Mouse (Mus musculus) liver, adult 2 months (tissue): ENCODE measurements around the gene Zc3h10. TPM values are rescaled to one million over a fixed set of nuclear protein-coding genes. Genes with fewer than 3 reads are reported as not detected.

ENCODE experiments used
- polyA plus RNA-seq: library from polyadenylated mRNA; depleted of rRNA; stranded (reverse); fragments of >200 nt; gene quantifications from 2 replicates; pipeline ENCODE4 v1.2.3, GENCODE M21; 2012; rRNA removed
- total RNA-seq: library from RNA; depleted of rRNA; stranded (reverse); fragments of >200 nt; gene quantifications from 2 replicates; pipeline ENCODE4 v1.2.3, GENCODE M21; 2014; rRNA removed

Zc3h10 gene
- total and polyA plus RNA-seq, 2 experiments, result 3.2 to 8.1 TPM

Other genes with a start within 250 kb of the Zc3h10 start
- not detected in 2 replicates for gene Il23a, start 249.0 kb downstream of the Zc3h10 start, total RNA-seq
- not detected in 2 replicates for gene Il23a, start 249.0 kb downstream of the Zc3h10 start, polyA plus RNA-seq
- gene Pan2, start 244.4 kb downstream of the Zc3h10 start, total RNA-seq, result 9.1 and 11.8 TPM in 2 replicates
- gene Pan2, start 244.4 kb downstream of the Zc3h10 start, polyA plus RNA-seq, result 12.7 and 20.3 TPM in 2 replicates
- 89.5 and 107 TPM in 2 replicates for gene Cnpy2, start 225.3 kb downstream of the Zc3h10 start, total RNA-seq
- 69.0 and 72.0 TPM in 2 replicates for gene Cnpy2, start 225.3 kb downstream of the Zc3h10 start, polyA plus RNA-seq
- 57.1 and 60.1 TPM in 2 replicates for gene Cs, start 210.0 kb downstream of the Zc3h10 start, total RNA-seq
- gene Cs, start 210.0 kb downstream of the Zc3h10 start, polyA plus RNA-seq, result 99.6 and 115 TPM in 2 replicates
- gene Coq10a, start 178.8 kb downstream of the Zc3h10 start, total RNA-seq, result 19.9 and 20.7 TPM in 2 replicates
- 57.9 and 65.7 TPM in 2 replicates for gene Coq10a, start 178.8 kb downstream of the Zc3h10 start, polyA plus RNA-seq
- gene Ankrd52, start 170.7 kb downstream of the Zc3h10 start, total RNA-seq, result 5.6 and 9.3 TPM in 2 replicates
- 11.8 and 14.8 TPM in 2 replicates for gene Ankrd52, start 170.7 kb downstream of the Zc3h10 start, polyA plus RNA-seq
- gene Slc39a5, start 146.5 kb downstream of the Zc3h10 start, total RNA-seq, result 2.4 and 3.2 TPM in 2 replicates
- 2.0 and 8.9 TPM in 2 replicates for gene Slc39a5, start 146.5 kb downstream of the Zc3h10 start, polyA plus RNA-seq
- gene Nabp2, start 136.3 kb downstream of the Zc3h10 start, total RNA-seq, result 12.9 and 17.0 TPM in 2 replicates
- gene Nabp2, start 136.3 kb downstream of the Zc3h10 start, polyA plus RNA-seq, result 22.3 and 27.9 TPM in 2 replicates
- 5.1 and 6.6 TPM in 2 replicates for gene Rnf41, start 136.1 kb downstream of the Zc3h10 start, total RNA-seq
- 5.9 TPM in 2 replicates for gene Rnf41, start 136.1 kb downstream of the Zc3h10 start, polyA plus RNA-seq
- 13.8 and 21.9 TPM in 2 replicates for gene Smarcc2, start 88.5 kb downstream of the Zc3h10 start, total RNA-seq
- 63.1 and 64.5 TPM in 2 replicates for gene Smarcc2, start 88.5 kb downstream of the Zc3h10 start, polyA plus RNA-seq
- gene Myl6, start 53.6 kb downstream of the Zc3h10 start, total RNA-seq, result 477 and 556 TPM in 2 replicates
- 553 and 575 TPM in 2 replicates for gene Myl6, start 53.6 kb downstream of the Zc3h10 start, polyA plus RNA-seq
- 0.28 and 0.47 TPM in 2 replicates for gene Myl6b, start 49.1 kb downstream of the Zc3h10 start, total RNA-seq
- gene Myl6b, start 49.1 kb downstream of the Zc3h10 start, polyA plus RNA-seq, result 1.1 and 1.6 TPM in 2 replicates
- gene Esyt1, start 21.9 kb downstream of the Zc3h10 start, total RNA-seq, result 7.9 and 10.7 TPM in 2 replicates
- gene Esyt1, start 21.9 kb downstream of the Zc3h10 start, polyA plus RNA-seq, result 9.2 and 12.8 TPM in 2 replicates
- 921 and 1,015 TPM in 2 replicates for gene Rpl41, start 1.5 kb upstream of the Zc3h10 start, total RNA-seq
- 794 TPM in 2 replicates for gene Rpl41, start 1.5 kb upstream of the Zc3h10 start, polyA plus RNA-seq
- 24.7 and 30.0 TPM in 2 replicates for gene Pa2g4, start 18.2 kb upstream of the Zc3h10 start, total RNA-seq
- gene Pa2g4, start 18.2 kb upstream of the Zc3h10 start, polyA plus RNA-seq, result 17.6 and 17.8 TPM in 2 replicates
- gene Erbb3, start 41.9 kb upstream of the Zc3h10 start, total RNA-seq, result 92.9 and 115 TPM in 2 replicates
- gene Erbb3, start 41.9 kb upstream of the Zc3h10 start, polyA plus RNA-seq, result 37.4 and 37.9 TPM in 2 replicates
- 234 and 279 TPM in 2 replicates for gene Rps26, start 79.0 kb upstream of the Zc3h10 start, total RNA-seq
- 425 and 439 TPM in 2 replicates for gene Rps26, start 79.0 kb upstream of the Zc3h10 start, polyA plus RNA-seq
- gene Ikzf4, start 98.2 kb upstream of the Zc3h10 start, total RNA-seq, result 0.09 and 0.13 TPM in 2 replicates
- 0.60 and 0.80 TPM in 2 replicates for gene Ikzf4, start 98.2 kb upstream of the Zc3h10 start, polyA plus RNA-seq
- 135 and 145 TPM in 2 replicates for gene Suox, start 126.3 kb upstream of the Zc3h10 start, total RNA-seq
- gene Suox, start 126.3 kb upstream of the Zc3h10 start, polyA plus RNA-seq, result 103 and 168 TPM in 2 replicates
- gene Rab5b, start 148.5 kb upstream of the Zc3h10 start, total RNA-seq, result 68.6 and 74.0 TPM in 2 replicates
- gene Rab5b, start 148.5 kb upstream of the Zc3h10 start, polyA plus RNA-seq, result 78.8 and 80.5 TPM in 2 replicates
- gene Pmel, start 156.4 kb upstream of the Zc3h10 start, total RNA-seq, result 0.09 and 0.40 TPM in 2 replicates
- gene Pmel, start 156.4 kb upstream of the Zc3h10 start, polyA plus RNA-seq, result 0.72 and 0.83 TPM in 2 replicates
- 4.7 and 7.6 TPM in 2 replicates for gene Cdk2, start 157.3 kb upstream of the Zc3h10 start, total RNA-seq
- gene Cdk2, start 157.3 kb upstream of the Zc3h10 start, polyA plus RNA-seq, result 7.0 and 8.3 TPM in 2 replicates
- 4.1 and 6.5 TPM in 2 replicates for gene Dgka, start 197.1 kb upstream of the Zc3h10 start, total RNA-seq
- gene Dgka, start 197.1 kb upstream of the Zc3h10 start, polyA plus RNA-seq, result 7.1 and 7.2 TPM in 2 replicates
- gene Pym1, start 200.1 kb upstream of the Zc3h10 start, total RNA-seq, result 9.5 and 12.7 TPM in 2 replicates
- gene Pym1, start 200.1 kb upstream of the Zc3h10 start, polyA plus RNA-seq, result 15.0 and 15.6 TPM in 2 replicates
- gene Mmp19, start 243.1 kb upstream of the Zc3h10 start, total RNA-seq, result 74.3 and 79.8 TPM in 2 replicates
- 48.4 and 67.5 TPM in 2 replicates for gene Mmp19, start 243.1 kb upstream of the Zc3h10 start, polyA plus RNA-seq